Mouse (Mus musculus) neural tube, embryonic 15.5 days (tissue): ENCODE measurements around the gene Usf3. TPM values are rescaled to one million over a fixed set of nuclear protein-coding genes. Genes with fewer than 3 reads are reported as not detected.

ENCODE experiments used
- ATAC-seq: fragments of 200-750 bp; cut with Nextera tagmentation; 2 replicates; pipeline ENCODE4 v1.8.0; 2017; ENCODE audit warnings: mild to moderate bottlenecking, moderate TSS enrichment, moderate library complexity; ENCODE audit not compliant: low FRiP score
- H3K27ac ChIP-seq: fragments of 300-500 bp; sonication (generic); replicated peaks from 2 replicates; pipeline ENCODE4 v1.5.1; 2015; ENCODE audit warnings: mild to moderate bottlenecking, inconsistent platforms
- H3K27me3 ChIP-seq: fragments of 300-500 bp; sonication (generic); replicated peaks from 2 replicates; pipeline ENCODE4 v1.6.1; 2015; ENCODE audit warnings: inconsistent platforms
- H3K36me3 ChIP-seq: fragments of 300-500 bp; sonication (generic); 2 replicates; pipeline ENCODE4 v1.6.1; 2015; ENCODE audit warnings: inconsistent platforms
- H3K4me1 ChIP-seq: fragments of 300-500 bp; sonication (generic); 2 replicates; pipeline ENCODE4 v1.6.1; 2015; ENCODE audit warnings: inconsistent platforms
- H3K4me2 ChIP-seq: fragments of 300-500 bp; sonication (generic); 2 replicates; pipeline ENCODE4 v1.6.1; 2015; ENCODE audit warnings: inconsistent platforms, mild to moderate bottlenecking, moderate library complexity
- H3K4me3 ChIP-seq: fragments of 300-500 bp; sonication (generic); replicated peaks from 2 replicates; pipeline ENCODE4 v1.5.1; 2015; ENCODE audit warnings: mild to moderate bottlenecking, inconsistent platforms
- H3K9ac ChIP-seq: fragments of 300-500 bp; sonication (generic); replicated peaks from 2 replicates; pipeline ENCODE4 v1.6.1; 2015; ENCODE audit warnings: mild to moderate bottlenecking, inconsistent platforms
- H3K9me3 ChIP-seq: fragments of 300-500 bp; sonication (generic); replicated peaks from 2 replicates; pipeline ENCODE4 v1.6.1; 2016; ENCODE audit warnings: inconsistent platforms
- WGBS: fragments of 180-500 bp; shearing (Covaris S2); methylation state at CpG from one replicate; pipeline ENCODE4 v1.1.7; 2015; ENCODE audit warnings: mixed read lengths; 5-methylcytosine and 5-hydroxymethylcytosine counted together
- polyA plus RNA-seq: library from polyadenylated mRNA; unstranded; fragments of >200 nt; fragmentation: Nextera tagmentation; extraction: Ambion mirVana; gene quantifications from 2 replicates; pipeline ENCODE4 v1.2.1, GENCODE M21; 2015

Gene Usf3
- polyA plus RNA-seq, 1 experiment from 2014 or later = 2.5 TPM

DNA sequence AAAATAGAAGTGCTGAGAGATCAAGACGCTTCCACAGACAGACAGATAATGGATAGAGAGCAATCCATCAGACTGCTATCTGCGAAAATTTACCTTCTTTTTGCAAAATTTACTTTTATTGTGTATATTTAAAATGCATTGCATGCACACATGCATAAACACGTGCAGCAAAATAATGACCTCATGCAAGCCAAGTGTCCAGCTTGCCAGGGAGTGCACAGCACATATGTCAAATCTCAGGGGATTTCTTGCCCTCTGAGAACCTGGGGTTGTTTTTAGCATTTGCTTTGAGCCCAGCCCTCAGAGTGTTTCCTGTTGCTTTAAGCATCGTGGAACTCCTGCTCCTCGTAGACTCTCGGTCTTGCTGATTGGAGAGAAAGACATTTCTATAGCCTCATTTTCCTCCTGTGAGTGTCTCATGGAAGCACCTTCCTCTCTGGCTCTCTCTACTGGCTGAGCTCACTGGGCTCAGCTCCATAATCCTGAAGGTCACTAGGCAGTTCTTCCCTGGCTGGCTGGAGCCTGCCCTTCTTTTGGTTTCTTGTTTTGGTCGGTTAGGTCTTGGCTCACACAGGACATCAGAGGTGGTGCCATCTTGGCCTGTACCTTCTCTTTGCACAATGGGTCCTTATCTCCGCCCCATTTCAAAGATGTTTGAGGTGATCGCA is 98.5 kb downstream of the Usf3 start:
- H3K4me2 ChIP-seq = no peak overlapping the region
- no peaks in the 10 kb centered on the region for H3K27me3 ChIP-seq
- no peak for ATAC-seq
- H3K9ac ChIP-seq = no peak overlapping the region
- no peaks in the 10 kb centered on the region for H3K36me3 ChIP-seq
- H3K9me3 ChIP-seq = no peaks in the 10 kb centered on the region
- no peak overlapping the region for H3K4me3 ChIP-seq
- WGBS = 76% methylated on average over 9 of the region's 9 CpGs
- H3K4me1 ChIP-seq = no peaks in the 10 kb centered on the region
- no peak overlapping the region for H3K27ac ChIP-seq

Other genes starting within 250 kb of the Usf3 start
- gene Qtrt2, start 246.4 kb upstream of the Usf3 start, polyA plus RNA-seq = 17.8 and 19.3 TPM in 2 replicates
- gene Zdhhc23, start 193.5 kb upstream of the Usf3 start, polyA plus RNA-seq = 3.1 and 3.4 TPM in 2 replicates
- gene Gramd1c, start 109.9 kb upstream of the Usf3 start, polyA plus RNA-seq = 2.8 and 3.0 TPM in 2 replicates
- 138 and 139 TPM in 2 replicates for gene Atp6v1a, start 33.5 kb upstream of the Usf3 start, polyA plus RNA-seq
- 64.2 and 72.0 TPM in 2 replicates for gene Naa50, start 33.4 kb upstream of the Usf3 start, polyA plus RNA-seq
- gene Sidt1, start 159.9 kb downstream of the Usf3 start, polyA plus RNA-seq = 13.3 and 15.4 TPM in 2 replicates
- 12.1 and 15.1 TPM in 2 replicates for gene Spice1, start 173.9 kb downstream of the Usf3 start, polyA plus RNA-seq
- gene Cfap44, start 221.6 kb downstream of the Usf3 start, polyA plus RNA-seq = 3.0 TPM in 2 replicates